Mouse (Mus musculus) ES-Bruce4 (cell line): ENCODE measurements around the gene Fastk. TPM values are rescaled to one million over a fixed set of nuclear protein-coding genes. Genes with fewer than 3 reads are reported as not detected.
A peak's percentile ranks its signal among the peaks of the same experiment; 100 is the strongest.

Source experiments
- H3K27ac ChIP-seq: 2 replicates; pipeline ENCODE4 v1.5.1; 2012; ENCODE audit warnings: low read length, inconsistent platforms; ENCODE audit not compliant: insufficient read depth
- H3K27me3 ChIP-seq: 2 replicates; pipeline ENCODE4 v1.6.1; 2012; ENCODE audit warnings: mild to moderate bottlenecking, low read length, inconsistent platforms; ENCODE audit not compliant: control insufficient read depth, poor library complexity, insufficient read depth, severe bottlenecking
- H3K36me3 ChIP-seq: 2 replicates; pipeline ENCODE4 v1.6.1; 2012; ENCODE audit warnings: inconsistent platforms, mild to moderate bottlenecking, low read length, moderate library complexity; ENCODE audit not compliant: control insufficient read depth, poor library complexity, insufficient read depth, severe bottlenecking
- H3K4me1 ChIP-seq: one replicate; pipeline ENCODE4 v1.8.1; 2011; ENCODE audit warnings: low read length; ENCODE audit not compliant: control insufficient read depth, insufficient read depth
- H3K4me3 ChIP-seq: 2 replicates; pipeline ENCODE4 v1.5.1; 2011; ENCODE audit warnings: low read depth, mild to moderate bottlenecking, low read length
- H3K9ac ChIP-seq: 2 replicates; pipeline ENCODE4 v1.6.1; 2012; ENCODE audit warnings: low read depth, mild to moderate bottlenecking, inconsistent platforms; ENCODE audit not compliant: poor library complexity, severe bottlenecking
- H3K9me3 ChIP-seq: replicated peaks from 2 replicates; pipeline ENCODE4 v1.6.1; 2012; ENCODE audit warnings: mild to moderate bottlenecking, low read length, inconsistent platforms; ENCODE audit not compliant: control insufficient read depth, poor library complexity, insufficient read depth, severe bottlenecking
- CTCF ChIP-seq: IDR thresholded peaks from one replicate; pipeline ENCODE4 v1.8.1; 2011; ENCODE audit warnings: low read depth, low read length
- EP300 ChIP-seq: IDR thresholded peaks from 2 replicates; pipeline ENCODE4 v1.6.1; 2011; ENCODE audit warnings: low read depth, low read length; ENCODE audit not compliant: insufficient read depth
- POLR2A ChIP-seq: IDR thresholded peaks from one replicate; pipeline ENCODE4 v1.8.1; 2011; ENCODE audit warnings: low read length; ENCODE audit not compliant: insufficient read depth
- polyA plus RNA-seq: library from polyadenylated mRNA; stranded (reverse); fragments of >200 nt; gene quantifications from 2 replicates; pipeline ENCODE4 v1.2.4, GENCODE M21; 2011; ENCODE audit warnings: low read depth; ENCODE audit not compliant: missing spikeins, insufficient read depth, insufficient read length

The Fastk gene
- polyA plus RNA-seq, 1 experiment = 51.6 TPM

DNA sequence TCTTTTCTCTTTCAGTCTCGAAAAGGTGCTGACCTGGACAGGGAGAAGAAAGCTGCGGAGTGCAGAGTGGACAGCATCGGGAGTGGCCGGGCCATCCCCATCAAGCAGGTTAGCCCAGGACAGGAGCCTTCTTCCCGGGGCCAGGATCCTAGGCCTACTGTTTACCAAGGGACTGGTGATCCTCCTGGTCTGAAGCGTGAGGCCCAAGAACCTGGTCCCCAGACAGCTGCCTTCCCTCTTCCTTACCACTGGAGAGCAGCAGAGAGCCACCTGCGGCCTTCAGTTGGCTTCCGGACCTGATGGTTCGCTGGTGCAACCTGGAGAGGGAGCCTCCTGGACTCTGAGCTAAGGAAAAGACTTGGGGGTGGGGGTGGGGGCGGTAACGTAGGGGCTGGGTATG is 38.2 kb upstream of the Fastk start:
- H3K4me1 ChIP-seq = peaks cover 11% of the 10 kb centered on the region
- H3K36me3 ChIP-seq = no peaks in the 10 kb centered on the region
- H3K27me3 ChIP-seq = no peaks in the 10 kb centered on the region
- H3K27ac ChIP-seq = peak overlapping the region; percentile 34
- H3K9ac ChIP-seq = peak overlapping the region; percentile 70
- peak overlapping the region; percentile 29; the same call in 1 of the 2 replicates for H3K4me3 ChIP-seq
- TF ChIP-seq POLR2A (no peak), CTCF (peak; percentile 91), EP300 (peak; percentile 24; the same call in 1 of the 2 replicates)
- H3K9me3 ChIP-seq = no peaks in the 10 kb centered on the region

DNA sequence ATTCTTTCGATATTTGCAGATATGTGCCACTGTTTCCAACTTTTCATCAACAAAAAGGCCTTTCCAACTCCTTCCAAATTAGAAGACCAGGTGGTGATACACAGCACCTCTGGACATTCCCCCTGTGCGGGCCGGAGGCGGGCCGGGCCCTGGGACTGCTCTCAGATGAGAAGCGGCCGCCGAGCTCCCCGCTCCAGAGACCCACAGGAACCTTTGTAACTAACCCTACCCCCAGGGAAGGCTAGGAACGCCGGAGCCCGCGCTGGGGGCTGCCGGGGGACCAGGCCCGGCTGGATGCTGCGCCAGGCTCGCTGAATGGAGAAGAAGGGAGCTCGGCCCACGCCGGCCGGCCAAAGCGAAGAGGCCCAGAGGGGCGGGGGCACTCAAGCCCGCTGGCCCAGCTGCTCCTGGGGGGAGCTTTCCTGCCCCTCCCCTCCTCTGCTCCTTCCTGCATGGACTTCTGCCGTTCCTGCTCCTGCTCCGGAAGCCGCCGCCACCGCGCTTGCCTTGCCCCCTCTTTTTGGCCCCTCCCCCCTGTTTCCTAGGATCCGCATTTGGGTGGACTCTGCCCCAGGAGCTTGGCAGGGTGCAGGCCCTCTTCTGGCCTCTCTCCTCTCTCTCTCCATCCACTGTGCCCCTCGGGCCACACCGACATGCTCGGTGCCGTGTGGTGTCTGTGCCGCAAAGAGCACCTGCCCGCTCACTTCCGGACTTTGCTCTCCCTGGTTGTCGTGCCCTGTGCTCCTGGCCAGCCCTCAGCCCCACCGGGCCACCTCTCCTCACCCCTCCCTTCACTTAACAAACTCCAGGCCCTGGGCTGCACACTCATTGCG is 37.4 kb upstream of the Fastk start:
- H3K9ac ChIP-seq = peak overlapping the region; percentile 70
- peak overlapping the region; percentile 29 for H3K4me3 ChIP-seq
- no peaks in the 10 kb centered on the region; the same call in 1 of the 2 replicates for H3K36me3 ChIP-seq
- H3K4me1 ChIP-seq = peaks cover 11% of the 10 kb centered on the region
- no peaks in the 10 kb centered on the region for H3K27me3 ChIP-seq
- H3K9me3 ChIP-seq = no peaks in the 10 kb centered on the region
- peak overlapping the region; percentile 34 for H3K27ac ChIP-seq
- TF ChIP-seq POLR2A = no peak
- 0 out of 2 replicates have a peak, but pooled peaks have one; percentile 28 for TF ChIP-seq EP300
- TF ChIP-seq CTCF = no peak

DNA sequence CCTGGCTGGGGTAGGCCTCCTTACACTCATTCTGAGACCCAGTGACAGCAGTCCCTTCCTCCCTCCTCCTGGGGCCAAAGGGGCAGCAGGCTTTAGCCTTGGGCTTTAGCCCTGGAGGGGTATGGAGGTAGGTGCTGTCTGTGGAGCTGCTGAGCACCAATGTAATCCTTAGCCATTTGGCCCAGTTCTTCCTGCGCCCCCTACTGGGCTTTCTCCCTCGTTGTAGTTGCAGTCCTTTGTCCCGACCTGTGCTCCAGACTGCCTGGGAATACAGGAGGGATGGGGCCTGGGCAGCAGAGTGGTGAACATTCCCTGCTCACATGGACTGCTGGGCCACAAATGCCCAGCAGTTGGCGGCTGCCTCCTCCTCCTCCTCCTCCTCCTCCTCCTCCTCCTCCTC is 36.6 kb upstream of the Fastk start:
- Histone ChIP-seq H3K4me1 (peaks cover 11% of the 10 kb centered on the region), H3K27me3 (no peaks in the 10 kb centered on the region), H3K4me3 (no peak overlapping the region), H3K9me3 (no peaks in the 10 kb centered on the region), H3K27ac (no peak overlapping the region), H3K9ac (no peak overlapping the region), H3K36me3 (no peaks in the 10 kb centered on the region; the same call in 1 of the 2 replicates)
- peak; percentile 83 for TF ChIP-seq CTCF
- TF ChIP-seq POLR2A = no peak
- TF ChIP-seq EP300 = 0 out of 2 replicates have a peak, but pooled peaks have one; percentile 39

DNA sequence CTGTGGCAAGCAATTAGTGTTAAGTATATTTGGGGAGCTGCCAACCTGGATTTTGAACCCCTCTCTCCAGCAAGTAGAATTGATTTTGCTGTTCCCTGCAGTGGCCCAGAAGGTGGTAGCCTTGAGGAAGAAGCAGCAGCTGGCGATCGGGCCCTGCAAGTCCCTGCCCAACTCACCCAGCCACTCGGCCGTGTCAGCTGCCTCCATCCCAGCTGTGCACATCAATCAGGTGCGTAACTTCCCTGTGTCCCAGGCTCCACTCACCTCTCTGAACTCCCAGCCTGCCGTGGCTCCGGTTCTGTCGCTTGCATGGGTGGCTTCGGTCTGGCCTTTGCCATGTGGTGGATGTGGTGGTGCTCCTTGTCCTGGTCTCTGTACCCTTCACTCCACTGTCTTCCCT is 32.8 kb upstream of the Fastk start:
- TF ChIP-seq POLR2A = no peak
- H3K9ac ChIP-seq = no peak overlapping the region
- H3K36me3 ChIP-seq = no peaks in the 10 kb centered on the region; the same call in 1 of the 2 replicates
- H3K4me3 ChIP-seq = no peak overlapping the region
- no peaks in the 10 kb centered on the region for H3K27me3 ChIP-seq
- H3K27ac ChIP-seq = no peak overlapping the region
- H3K4me1 ChIP-seq = peaks cover 6% of the 10 kb centered on the region
- no peaks in the 10 kb centered on the region for H3K9me3 ChIP-seq

DNA sequence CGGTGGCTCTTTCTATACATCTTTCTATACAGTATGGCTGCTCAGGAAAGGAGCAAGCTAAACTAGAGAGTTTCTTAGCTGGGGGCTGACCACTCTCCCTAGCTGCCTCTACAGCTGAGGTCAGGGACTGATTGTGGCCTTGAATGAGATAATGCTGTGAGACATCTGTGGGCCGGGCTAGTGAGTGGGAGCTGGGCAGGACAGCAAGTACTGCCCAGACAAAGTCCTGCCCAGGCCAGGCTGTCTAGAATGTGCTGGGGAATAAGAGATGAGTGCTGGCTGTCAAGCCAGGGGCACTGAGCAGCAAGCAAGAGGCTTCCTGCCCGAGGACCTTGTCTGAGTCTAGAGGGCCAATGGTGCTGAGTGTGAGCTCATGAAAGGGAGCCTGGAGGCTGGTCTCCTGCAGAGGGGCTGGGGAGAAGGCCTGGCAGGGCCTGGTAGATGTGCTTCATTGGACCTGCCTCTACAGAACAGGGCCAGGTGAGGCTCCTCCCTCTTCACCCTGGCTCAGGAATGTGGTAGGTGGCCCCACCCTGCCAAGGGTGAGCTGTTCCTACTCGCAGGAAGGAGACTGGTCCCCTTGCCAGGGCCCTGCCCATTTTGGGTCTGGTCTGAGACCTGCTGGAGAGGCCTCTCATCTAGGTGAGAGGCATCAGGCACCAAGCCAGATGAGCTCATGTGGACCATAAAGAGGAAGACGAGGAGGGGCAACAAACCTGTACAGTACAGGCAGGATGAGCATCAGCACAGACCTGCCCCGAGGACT is 30.6 kb upstream of the Fastk start:
- Histone ChIP-seq H3K36me3 (no peaks in the 10 kb centered on the region; the same call in 1 of the 2 replicates), H3K4me1 (peaks cover 6% of the 10 kb centered on the region)

More for the DNA sequence above, 30.6 kb upstream of the Fastk start:
- H3K9me3 ChIP-seq = no peaks in the 10 kb centered on the region
- no peak overlapping the region for H3K27ac ChIP-seq
- no peak overlapping the region for H3K4me3 ChIP-seq
- no peak for TF ChIP-seq EP300
- no peak for TF ChIP-seq CTCF
- no peak for TF ChIP-seq POLR2A
- no peaks in the 10 kb centered on the region for H3K27me3 ChIP-seq
- H3K9ac ChIP-seq = 0 out of 2 replicates have a peak overlapping the region, but pooled peaks have one; percentile 83
